Mouse (Mus musculus) adrenal gland, adult (tissue): ENCODE data around the gene Hist1h4f.
"Not testable (repeated sequence)": the region's sequence is repeated elsewhere in the genome, so short reads cannot be mapped to it uniquely, and the experiment has no call there.

Experiments used
- DNase-seq, 2 experiments: peaks; one replicate each; pipeline ENCODE4 v3.0.0; 2022 to 2023; ENCODE audit warnings: low spot score in 1 of 2; ENCODE audit not compliant: inconsistent age in 2 of 2

Gene Hist1h4f

GRCm38 (mm10) chr13:23576906-23577639 lies 25.6 kb upstream of the Hist1h4f start:
- DNase-seq: no peak

- no peak for DNase-seq
These were observed 25.0 kb upstream of the Hist1h4f start for GRCm38 (mm10) chr13:23576351-23576881.

GRCm38 (mm10) chr13:23575864-23576313 lies 24.4 kb upstream of the Hist1h4f start:
- DNase-seq: peak in 1 of 2 experiments; percentile 67

GRCm38 (mm10) chr13:23575271-23575851 lies 23.9 kb upstream of the Hist1h4f start, which contains the start of gene Hist1h3d:
Gene Hist1h3d (plus strand): TSS chr13:23575763.
- DNase-seq: peak in 1 of 2 experiments; percentile 86

GRCm38 (mm10) chr13:23574546-23575170 lies 23.2 kb upstream of the Hist1h4f start:
- DNase-seq: peak in 1 of 2 experiments; percentile 51

- peak; percentile 84 to 95 for DNase-seq
These were observed 22.6 kb upstream of the Hist1h4f start, which contains the start of the genes Hist1h2bf and Hist1h2ad for GRCm38 (mm10) chr13:23573898-23574524. Gene Hist1h2bf (minus strand): TSS chr13:23574196. Gene Hist1h2ad (plus strand): TSS chr13:23574381.

GRCm38 (mm10) chr13:23573034-23573897 lies 21.8 kb upstream of the Hist1h4f start:
- peak in 1 of 2 experiments; percentile 52 for DNase-seq

- no peak for DNase-seq
These were observed 21.0 kb upstream of the Hist1h4f start for GRCm38 (mm10) chr13:23572218-23573033.

- peak in 1 of 2 experiments; percentile 66 for DNase-seq
These were observed 20.2 kb upstream of the Hist1h4f start for GRCm38 (mm10) chr13:23571504-23572217.

GRCm38 (mm10) chr13:23571022-23571503 lies 19.6 kb upstream of the Hist1h4f start, which contains the start of the genes Hist1h2ae and Hist1h2bg:
Gene Hist1h2ae (minus strand): TSS chr13:23571220.
Gene Hist1h2bg (plus strand): TSS chr13:23571396.
- DNase-seq: peak; percentile 80 to 96

- peak in 1 of 2 experiments; percentile 39 for DNase-seq
These were observed 19.0 kb upstream of the Hist1h4f start for GRCm38 (mm10) chr13:23570261-23571021.

- no peak for DNase-seq
These were observed 13.0 kb upstream of the Hist1h4f start for GRCm38 (mm10) chr13:23564482-23564881.

GRCm38 (mm10) chr13:23562699-23563462 lies 11.4 kb upstream of the Hist1h4f start:
- peak; percentile 49 to 90 for DNase-seq

- peak; percentile 95 to 98 for DNase-seq
These were observed 10.6 kb upstream of the Hist1h4f start, which contains the start of gene Hist1h3e for GRCm38 (mm10) chr13:23561883-23562659. Gene Hist1h3e (minus strand): TSS chr13:23562369.

GRCm38 (mm10) chr13:23561531-23561882 lies 10.1 kb upstream of the Hist1h4f start:
- not testable (repeated sequence) for DNase-seq

GRCm38 (mm10) chr13:23560699-23561098 lies 9.3 kb upstream of the Hist1h4f start:
- DNase-seq: not testable (repeated sequence)
